Mouse (Mus musculus): Measurements from ENCODE around the gene Appl1.
A peak's percentile ranks its signal among the peaks of the same experiment; 100 is the strongest.

DNA sequence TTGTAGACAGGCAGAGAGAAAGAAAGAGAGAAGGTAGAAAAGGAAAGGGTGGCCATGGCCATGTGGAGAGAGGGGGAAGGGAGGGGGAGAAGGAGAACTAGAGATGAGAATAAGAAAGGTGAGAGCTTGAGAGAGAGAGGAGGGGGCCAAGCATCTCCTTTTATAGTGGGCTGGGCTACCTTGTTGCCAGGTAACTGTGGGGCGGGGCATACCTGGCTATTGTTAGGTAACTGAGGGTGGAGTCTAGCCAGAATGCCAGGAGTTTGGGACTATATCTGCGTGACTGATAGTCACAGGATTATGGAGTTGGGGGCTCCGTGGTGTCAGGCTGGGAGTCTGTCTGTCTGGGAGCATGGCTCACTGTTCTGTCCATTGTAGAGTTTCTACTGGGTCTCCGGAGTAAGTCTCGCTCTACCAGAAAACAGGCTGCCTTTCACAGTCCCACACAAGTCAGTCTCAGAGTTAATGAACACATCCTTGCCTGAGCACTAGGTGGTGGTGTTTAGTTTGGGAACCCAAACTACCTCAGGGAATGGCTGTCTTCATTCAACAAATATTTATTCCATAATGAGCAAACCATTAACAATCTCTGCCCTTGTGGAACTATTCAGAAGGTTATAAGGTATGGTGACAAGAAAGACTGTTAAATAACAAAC is 10.6 kb upstream of the Appl1 start:
- TF ChIP-seq CTCF (IDR thresholded peaks at IDR 0.05), result peak; percentile 34
- TF ChIP-seq EP300 (IDR thresholded peaks at IDR 0.05), result no peak
